Mouse (Mus musculus) stomach, embryonic 16.5 days (tissue): ENCODE measurements around the gene Ppil3. TPM values are rescaled to one million over a fixed set of nuclear protein-coding genes. Genes with fewer than 3 reads are reported as not detected.

Experiments
- ATAC-seq: fragments of 200-750 bp; cut with Nextera tagmentation; 2 replicates; pipeline ENCODE4 v1.8.0; 2017; ENCODE audit warnings: moderate number of reproducible peaks, moderate TSS enrichment; ENCODE audit not compliant: insufficient read depth, low FRiP score
- H3K27ac ChIP-seq: fragments of 300-500 bp; sonication (generic); 2 replicates; pipeline ENCODE4 v1.5.1; 2014; ENCODE audit warnings: low read length
- H3K27me3 ChIP-seq: fragments of 300-500 bp; sonication (generic); 2 replicates; pipeline ENCODE4 v1.6.1; 2014; ENCODE audit warnings: low read length, control low read depth, mixed read lengths; ENCODE audit not compliant: control insufficient read depth, insufficient read depth
- H3K36me3 ChIP-seq: fragments of 300-500 bp; sonication (generic); 2 replicates; pipeline ENCODE4 v1.6.1; 2014; ENCODE audit warnings: low read length; ENCODE audit not compliant: control insufficient read depth, insufficient read depth
- H3K4me1 ChIP-seq: fragments of 300-500 bp; sonication (generic); 2 replicates; pipeline ENCODE4 v1.6.1; 2014; ENCODE audit warnings: low read length, control low read depth, mixed read lengths; ENCODE audit not compliant: control insufficient read depth, insufficient read depth
- H3K4me2 ChIP-seq: fragments of 300-500 bp; sonication (generic); 2 replicates; pipeline ENCODE4 v1.6.1; 2014; ENCODE audit warnings: low read depth, low read length, mixed read lengths
- H3K4me3 ChIP-seq: fragments of 300-500 bp; sonication (generic); replicated peaks from 2 replicates; pipeline ENCODE4 v1.5.1; 2014; ENCODE audit warnings: mild to moderate bottlenecking, low read length
- H3K9ac ChIP-seq: fragments of 300-500 bp; sonication (generic); 2 replicates; pipeline ENCODE4 v1.6.1; 2014; ENCODE audit warnings: low read length
- H3K9me3 ChIP-seq: fragments of 300-500 bp; sonication (generic); replicated peaks from 2 replicates; pipeline ENCODE4 v1.6.1; 2016; ENCODE audit warnings: low read length, control low read depth; ENCODE audit not compliant: control insufficient read depth
- WGBS: fragments of 180-500 bp; shearing (Covaris S2); extraction: QIAGEN DNeasy Blood & Tissue Kit; methylation state at CpG from one replicate; pipeline ENCODE4 v1.1.7; 2014; 5-methylcytosine and 5-hydroxymethylcytosine counted together
- polyA plus RNA-seq: library from polyadenylated mRNA; unstranded; fragments of >200 nt; fragmentation: Nextera tagmentation; extraction: Ambion mirVana; gene quantifications from 2 replicates; pipeline ENCODE4 v1.2.1, GENCODE M21; 2015

Ppil3 gene
- polyA plus RNA-seq, result 46.2 and 52.5 TPM in 2 replicates

GRCm38 (mm10) chr1:58445143-58445722, at the start of gene Ppil3, which contains the start of gene Nif3l1:
Ppil3 (minus strand) TSS chr1:58445486.
Nif3l1 (plus strand) TSS chr1:58445151.
- Histone ChIP-seq H3K4me2 (peak within 1 kb of the TSS; percentile 72), H3K4me3 (peak within 1 kb of the TSS; percentile 59), H3K36me3 (0 out of 2 replicates have a peak, but pooled peaks cover 3% of the 10 kb centered on the region), H3K9me3 (no peaks in the 10 kb centered on the region), H3K9ac (peak within 1 kb of the TSS; percentile 88), H3K4me1 (peaks cover 14% of the 10 kb centered on the region), H3K27me3 (no peaks in the 10 kb centered on the region), H3K27ac (peak within 1 kb of the TSS; percentile 96)
- WGBS, result under 1% methylated on average over 33 of the region's 33 CpGs
- ATAC-seq, result peak; percentile 96

- Histone ChIP-seq H3K9me3 (no peaks in the 10 kb centered on the region), H3K4me2 (no peak overlapping the region), H3K27ac (no peak overlapping the region), H3K4me1 (no peaks in the 10 kb centered on the region), H3K9ac (no peak overlapping the region), H3K27me3 (no peaks in the 10 kb centered on the region), H3K4me3 (no peak overlapping the region), H3K36me3 (peaks cover 8% of the 10 kb centered on the region)
- WGBS, result 91% methylated on average over 4 of the region's 4 CpGs
- ATAC-seq, result no peak
These were observed 37.4 kb upstream of the Ppil3 start for GRCm38 (mm10) chr1:58482647-58483046.

- WGBS, result 94% methylated on average over 8 of the region's 8 CpGs
- no peaks in the 10 kb centered on the region for H3K4me1 ChIP-seq
- H3K27me3 ChIP-seq, result no peaks in the 10 kb centered on the region
- H3K36me3 ChIP-seq, result peaks cover 18% of the 10 kb centered on the region
- no peak overlapping the region for H3K9ac ChIP-seq
- no peak for ATAC-seq
- no peak overlapping the region for H3K4me3 ChIP-seq
- H3K4me2 ChIP-seq, result no peak overlapping the region
- H3K27ac ChIP-seq, result no peak overlapping the region
- no peaks in the 10 kb centered on the region for H3K9me3 ChIP-seq
These were observed 30.4 kb upstream of the Ppil3 start for GRCm38 (mm10) chr1:58475662-58476061.

GRCm38 (mm10) chr1:58465561-58465960, 20.3 kb upstream of the Ppil3 start:
- Histone ChIP-seq H3K27ac (no peak overlapping the region), H3K4me2 (no peak overlapping the region), H3K4me1 (no peaks in the 10 kb centered on the region), H3K27me3 (no peaks in the 10 kb centered on the region), H3K9ac (no peak overlapping the region), H3K4me3 (no peak overlapping the region), H3K9me3 (no peaks in the 10 kb centered on the region), H3K36me3 (peaks cover 13% of the 10 kb centered on the region)
- ATAC-seq, result no peak
- WGBS, result 86% methylated on average over 4 of the region's 4 CpGs

GRCm38 (mm10) chr1:58465042-58465441, 19.8 kb upstream of the Ppil3 start:
- Histone ChIP-seq H3K4me3 (no peak overlapping the region), H3K4me1 (no peaks in the 10 kb centered on the region), H3K27ac (no peak overlapping the region), H3K27me3 (no peaks in the 10 kb centered on the region), H3K9ac (no peak overlapping the region), H3K36me3 (peaks cover 14% of the 10 kb centered on the region), H3K4me2 (no peak overlapping the region), H3K9me3 (no peaks in the 10 kb centered on the region)
- no peak for ATAC-seq
- WGBS, result 86% methylated on average over 4 of the region's 4 CpGs

GRCm38 (mm10) chr1:58463935-58464334, 18.6 kb upstream of the Ppil3 start:
- Histone ChIP-seq H3K4me3 (no peak overlapping the region), H3K27me3 (no peaks in the 10 kb centered on the region), H3K27ac (no peak overlapping the region), H3K36me3 (peaks cover 18% of the 10 kb centered on the region), H3K4me2 (no peak overlapping the region), H3K4me1 (no peaks in the 10 kb centered on the region), H3K9ac (no peak overlapping the region), H3K9me3 (no peaks in the 10 kb centered on the region)
- ATAC-seq, result peak; percentile 58; the same call in 1 of the 2 replicates
- WGBS, result 61% methylated on average over 2 of the region's 2 CpGs

GRCm38 (mm10) chr1:58460566-58460965, 15.3 kb upstream of the Ppil3 start:
- 86% methylated on average over 3 of the region's 3 CpGs for WGBS
- H3K27me3 ChIP-seq, result no peaks in the 10 kb centered on the region
- H3K9me3 ChIP-seq, result no peaks in the 10 kb centered on the region

GRCm38 (mm10) chr1:58458867-58459266, 13.6 kb upstream of the Ppil3 start:
- no peak overlapping the region for H3K4me3 ChIP-seq
- no peaks in the 10 kb centered on the region for H3K27me3 ChIP-seq
- 56% methylated on average over 2 of the region's 2 CpGs for WGBS
- no peak overlapping the region for H3K27ac ChIP-seq
- no peak overlapping the region for H3K4me2 ChIP-seq
- no peaks in the 10 kb centered on the region for H3K9me3 ChIP-seq
- no peak for ATAC-seq
- no peaks in the 10 kb centered on the region for H3K4me1 ChIP-seq
- H3K9ac ChIP-seq, result no peak overlapping the region
- H3K36me3 ChIP-seq, result peaks cover 31% of the 10 kb centered on the region; the same call in 1 of the 2 replicates

More at GRCm38 (mm10) chr1:58460566-58460965, 15.3 kb upstream of the Ppil3 start:
- no peak overlapping the region for H3K4me2 ChIP-seq
- H3K36me3 ChIP-seq, result peaks cover 24% of the 10 kb centered on the region
- H3K9ac ChIP-seq, result no peak overlapping the region
- H3K4me1 ChIP-seq, result no peaks in the 10 kb centered on the region
- H3K27ac ChIP-seq, result no peak overlapping the region
- no peak for ATAC-seq
- H3K4me3 ChIP-seq, result no peak overlapping the region

- Histone ChIP-seq H3K27ac (no peak overlapping the region), H3K9me3 (no peaks in the 10 kb centered on the region), H3K4me1 (no peaks in the 10 kb centered on the region), H3K36me3 (peaks cover 35% of the 10 kb centered on the region), H3K4me2 (no peak overlapping the region), H3K4me3 (no peak overlapping the region), H3K27me3 (no peaks in the 10 kb centered on the region), H3K9ac (no peak overlapping the region)
- no peak for ATAC-seq
- 85% methylated on average over 5 of the region's 5 CpGs for WGBS
These were observed 12.9 kb upstream of the Ppil3 start for GRCm38 (mm10) chr1:58458175-58458574.
